In the genomic region with DNA sequence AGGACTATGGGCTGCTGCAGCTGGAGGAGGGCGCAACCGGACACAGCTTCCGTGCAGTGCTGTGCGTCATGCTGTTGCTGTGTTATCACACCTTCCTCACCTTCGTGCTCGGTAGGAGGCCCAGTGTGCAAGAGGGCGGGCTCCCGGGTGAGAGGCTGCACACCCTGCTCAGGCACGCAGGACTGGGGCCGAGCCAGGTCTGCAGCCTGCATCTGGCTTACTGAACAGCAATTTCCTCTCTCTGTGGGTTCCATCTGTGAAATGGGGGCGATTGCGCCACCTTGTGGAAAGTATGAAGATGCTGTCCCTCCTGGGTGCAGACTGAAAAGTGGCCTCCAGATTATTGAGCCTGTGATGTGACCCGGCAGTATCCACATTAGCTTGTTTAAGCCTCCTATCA, we compare ENCODE assay signal across 8 mouse cellular contexts. TPM values are rescaled to one million over a fixed set of nuclear protein-coding genes. Genes with fewer than 3 reads are reported as not detected.
DNase-seq lines count a peak whose midpoint lies in the region; ATAC-seq and TF ChIP-seq lines count a peak whose summit lies in the region.

No protein-coding gene starts in this region.

- H3K9ac ChIP-seq in forebrain, embryonic 14.5 days (ENCODE audit: low read length) = no peak overlapping the region
- H3K9ac ChIP-seq in hindbrain, embryonic 12.5 days = 0 out of 2 replicates have a peak overlapping the region, but pooled peaks have one; percentile 32
- H3K9ac ChIP-seq in limb, embryonic 11.5 days (ENCODE audit: low read length) = no peak overlapping the region
- no peak overlapping the region for H3K9ac ChIP-seq in midbrain, embryonic 12.5 days (replicated peaks)

- no peaks in the 10 kb centered on the region for H3K36me3 ChIP-seq in forebrain, embryonic 14.5 days (ENCODE audit: control insufficient read depth, insufficient read depth, low read length)
- no peaks in the 10 kb centered on the region for H3K36me3 ChIP-seq in hindbrain, embryonic 12.5 days
- H3K36me3 ChIP-seq in limb, embryonic 11.5 days (ENCODE audit: control insufficient read depth, insufficient read depth, low read length) = no peaks in the 10 kb centered on the region
- H3K36me3 ChIP-seq in midbrain, embryonic 12.5 days = no peaks in the 10 kb centered on the region
- H3K36me3 ChIP-seq in testis, adult 2 months (ENCODE audit: control insufficient read depth, insufficient read depth, low read length) = no peaks in the 10 kb centered on the region

- WGBS in forebrain, embryonic 14.5 days = 54% methylated on average over 13 of the region's 13 CpGs
- WGBS in hindbrain, embryonic 12.5 days = 56% methylated on average over 13 of the region's 13 CpGs
- WGBS in limb, embryonic 11.5 days = 49% methylated on average over 13 of the region's 13 CpGs
- WGBS in midbrain, embryonic 12.5 days = 53% methylated on average over 13 of the region's 13 CpGs

- no peak for TF ChIP-seq POLR2A in testis, adult 2 months (IDR thresholded peaks at IDR 0.05; ENCODE audit: control insufficient read depth, low read depth, low read length)

- peak; percentile 37 to 43 for DNase-seq in left cerebral cortex, adult 2 months (ENCODE audit: extremely low spot score in 1 of 2, low spot score in 2 of 2)
- DNase-seq in left cerebral cortex, adult 8-10 months (ENCODE audit: low spot score in 2 of 2) = no peak
- peak; percentile 69 for DNase-seq in c-Kit-positive CD71-negative TER-119-negative erythroid progenitor cells, embryonic 14.5 days (ENCODE audit: low read depth)
- DNase-seq in forebrain, embryonic 14.5 days (ENCODE audit: low spot score) = peak; percentile 50
- DNase-seq in limb, embryonic 11.5 days (ENCODE audit: low spot score) = peak; percentile 62

- no peaks in the 10 kb centered on the region for H3K9me3 ChIP-seq in forebrain, embryonic 14.5 days (replicated peaks; ENCODE audit: control insufficient read depth, low read length)
- H3K9me3 ChIP-seq in hindbrain, embryonic 12.5 days (replicated peaks) = no peaks in the 10 kb centered on the region
- H3K9me3 ChIP-seq in limb, embryonic 11.5 days (ENCODE audit: control insufficient read depth, low read length) = no peaks in the 10 kb centered on the region
- no peaks in the 10 kb centered on the region for H3K9me3 ChIP-seq in midbrain, embryonic 12.5 days

- peak; percentile 65 for TF ChIP-seq CTCF in left cerebral cortex, adult 2 months (IDR thresholded peaks at IDR 0.05)
- TF ChIP-seq CTCF in testis, adult 2 months (IDR thresholded peaks at IDR 0.05; ENCODE audit: control insufficient read depth, insufficient read depth, insufficient replicate concordance, low read depth, low read length) = peak; percentile 55; the same call in 1 of the 2 replicates

- no peaks in the 10 kb centered on the region for H3K4me1 ChIP-seq in forebrain, embryonic 14.5 days (ENCODE audit: control insufficient read depth, insufficient read depth, low read length)
- H3K4me1 ChIP-seq in hindbrain, embryonic 12.5 days = peaks cover 7% of the 10 kb centered on the region
- H3K4me1 ChIP-seq in limb, embryonic 11.5 days (ENCODE audit: control insufficient read depth, insufficient read depth, low read length) = peaks cover 12% of the 10 kb centered on the region
- H3K4me1 ChIP-seq in midbrain, embryonic 12.5 days = peaks cover 11% of the 10 kb centered on the region
- H3K4me1 ChIP-seq in testis, adult 2 months (ENCODE audit: control insufficient read depth, insufficient read depth, low read length) = peaks cover 9% of the 10 kb centered on the region

- ATAC-seq in forebrain, embryonic 14.5 days = 0 out of 2 replicates have a peak, but pooled peaks have one; percentile 56
- no peak for ATAC-seq in hindbrain, embryonic 12.5 days (ENCODE audit: low FRiP score)
- no peak for ATAC-seq in limb, embryonic 11.5 days (ENCODE audit: insufficient number of reproducible peaks, low FRiP score, low TSS enrichment, low read depth)
- peak; percentile 36; the same call in 1 of the 2 replicates for ATAC-seq in midbrain, embryonic 12.5 days (ENCODE audit: low FRiP score, low read depth)

- no peaks in the 10 kb centered on the region for H3K27me3 ChIP-seq in forebrain, embryonic 14.5 days (replicated peaks; ENCODE audit: control insufficient read depth, insufficient read depth, low read length)
- no peaks in the 10 kb centered on the region for H3K27me3 ChIP-seq in hindbrain, embryonic 12.5 days
- no peaks in the 10 kb centered on the region for H3K27me3 ChIP-seq in limb, embryonic 11.5 days (ENCODE audit: control insufficient read depth, insufficient read depth, low read length)
- no peaks in the 10 kb centered on the region for H3K27me3 ChIP-seq in midbrain, embryonic 12.5 days
- no peaks in the 10 kb centered on the region for H3K27me3 ChIP-seq in testis, adult 2 months (ENCODE audit: control insufficient read depth, insufficient read depth, low read length)

- intact Hi-C loops in left cerebral cortex, adult 2 months (cut with DNase I) = no loop called here

- H3K4me3 ChIP-seq in left cerebral cortex, adult 2 months = no peak overlapping the region
- no peak overlapping the region for H3K4me3 ChIP-seq in forebrain, embryonic 14.5 days (ENCODE audit: low read depth, low read length)
- H3K4me3 ChIP-seq in hindbrain, embryonic 12.5 days = no peak overlapping the region
- no peak overlapping the region for H3K4me3 ChIP-seq in limb, embryonic 11.5 days (ENCODE audit: low read depth, low read length)
- no peak overlapping the region for H3K4me3 ChIP-seq in midbrain, embryonic 12.5 days
- peak overlapping the region; percentile 32 for H3K4me3 ChIP-seq in testis, adult 2 months (ENCODE audit: control insufficient read depth, low read depth, low read length)

- no peak overlapping the region for H3K4me2 ChIP-seq in forebrain, embryonic 14.5 days (ENCODE audit: low read length)
- no peak overlapping the region for H3K4me2 ChIP-seq in hindbrain, embryonic 12.5 days (replicated peaks)
- no peak overlapping the region for H3K4me2 ChIP-seq in limb, embryonic 11.5 days (ENCODE audit: low read depth, severe bottlenecking)
- H3K4me2 ChIP-seq in midbrain, embryonic 12.5 days (replicated peaks) = no peak overlapping the region

- no peak overlapping the region for H3K27ac ChIP-seq in left cerebral cortex, adult 2 months
- H3K27ac ChIP-seq in forebrain, embryonic 14.5 days (ENCODE audit: low read depth, low read length) = no peak overlapping the region
- no peak overlapping the region for H3K27ac ChIP-seq in hindbrain, embryonic 12.5 days
- H3K27ac ChIP-seq in limb, embryonic 11.5 days (replicated peaks; ENCODE audit: low read depth, low read length) = no peak overlapping the region
- no peak overlapping the region for H3K27ac ChIP-seq in midbrain, embryonic 12.5 days (replicated peaks)
- H3K27ac ChIP-seq in testis, adult 2 months (ENCODE audit: control insufficient read depth, insufficient read depth, low read depth, low read length) = no peak overlapping the region

RNA-seq across cellular contexts. Expression of a gene that starts 24.4 kb away (rescaled TPM):
- total RNA-seq in left cerebral cortex, adult 2 months (2021) = 1 to 10 TPM; 2.8 to 3.8 TPM
- 1 to 10 TPM; 3.8 to 5.8 (median 4.5) TPM for total RNA-seq in left cerebral cortex, adult 8-10 months (2022)
- polyA plus RNA-seq in forebrain, embryonic 14.5 days (2014; fragmentation: Nextera tagmentation; extraction: Ambion mirVana) = 0.54 and 1.0 TPM in 2 replicates
- 2.2 and 2.3 TPM in 2 replicates for polyA plus RNA-seq in hindbrain, embryonic 12.5 days (2016; fragmentation: Nextera tagmentation; extraction: Ambion mirVana)
- 6.1 and 6.3 TPM in 2 replicates for polyA plus RNA-seq in limb, embryonic 11.5 days (2014; fragmentation: Nextera tagmentation; extraction: Ambion mirVana)
- polyA plus RNA-seq in midbrain, embryonic 12.5 days (2016; fragmentation: Nextera tagmentation; extraction: Ambion mirVana) = 1.2 and 1.6 TPM in 2 replicates
- polyA plus RNA-seq in testis, adult 2 months (2012; rRNA removed) = 179 and 183 TPM in 2 replicates

RNA-seq across cellular contexts. Expression of a gene that starts 53.7 kb away (rescaled TPM):
- 100 to 1,000 TPM; 206 to 213 TPM for total RNA-seq in left cerebral cortex, adult 2 months (2021)
- 100 to 1,000 TPM; 180 to 209 (median 196) TPM for total RNA-seq in left cerebral cortex, adult 8-10 months (2022)
- 69.4 and 74.1 TPM in 2 replicates for polyA plus RNA-seq in forebrain, embryonic 14.5 days (2014; fragmentation: Nextera tagmentation; extraction: Ambion mirVana)
- 68.2 and 75.6 TPM in 2 replicates for polyA plus RNA-seq in hindbrain, embryonic 12.5 days (2016; fragmentation: Nextera tagmentation; extraction: Ambion mirVana)
- 36.1 and 36.9 TPM in 2 replicates for polyA plus RNA-seq in limb, embryonic 11.5 days (2014; fragmentation: Nextera tagmentation; extraction: Ambion mirVana)
- polyA plus RNA-seq in midbrain, embryonic 12.5 days (2016; fragmentation: Nextera tagmentation; extraction: Ambion mirVana) = 59.4 and 65.4 TPM in 2 replicates
- 43.0 and 44.2 TPM in 2 replicates for polyA plus RNA-seq in testis, adult 2 months (2012; rRNA removed)

Comparison
In these comparisons a context has a peak if more than half of its experiments do, and no peak if none do; other contexts are left out.
1. DNase-seq: peak in left cerebral cortex, adult 2 months (2 of 2), c-Kit-positive CD71-negative TER-119-negative erythroid progenitor cells, embryonic 14.5 days (single experiment), forebrain, embryonic 14.5 days (single experiment) and limb, embryonic 11.5 days (single experiment); none in left cerebral cortex, adult 8-10 months (0 of 2).
2. ATAC-seq: peak in forebrain, embryonic 14.5 days (single experiment) and midbrain, embryonic 12.5 days (single experiment); none in hindbrain, embryonic 12.5 days (single experiment) and limb, embryonic 11.5 days (single experiment).
3. RNA of a gene that starts 24.4 kb away (polyA plus RNA-seq): 179 to 183 TPM in testis, adult 2 months; 6.1 to 6.3 TPM in limb, embryonic 11.5 days, 2.2 to 2.3 TPM in hindbrain, embryonic 12.5 days, 1.2 to 1.6 TPM in midbrain, embryonic 12.5 days and 0.54 to 1.0 TPM in forebrain, embryonic 14.5 days; every median in the first group is over 10 times any median in the second.